Comparison of ENCODE assay signal across 8 mouse cellular contexts in the genomic region with DNA sequence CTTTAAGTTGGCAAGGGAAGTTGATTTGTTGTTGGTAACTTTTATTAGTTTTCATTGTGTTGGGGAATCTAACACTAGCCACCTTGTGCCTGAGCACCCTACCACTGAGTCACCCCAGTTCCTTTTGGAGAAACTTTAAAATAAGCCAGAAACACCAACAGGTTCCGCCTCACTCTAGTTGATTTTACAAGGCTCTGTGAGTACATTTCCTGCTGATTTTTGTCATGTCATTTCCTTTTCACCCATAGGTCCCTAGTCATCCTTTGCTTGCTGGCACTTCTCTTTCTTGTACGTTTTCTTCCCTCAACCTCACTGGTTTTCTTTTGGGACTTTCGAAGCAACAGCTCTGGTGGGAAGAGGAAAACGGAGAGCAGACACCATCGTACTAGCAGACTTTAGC. TPM values are rescaled to one million over a fixed set of nuclear protein-coding genes. Genes with fewer than 3 reads are reported as not detected.
DNase-seq lines count a peak whose midpoint lies in the region; ATAC-seq and TF ChIP-seq lines count a peak whose summit lies in the region.

No protein-coding gene starts in this region.

- WGBS in heart, embryonic 15.5 days, result 30% methylated on average over 5 of the region's 5 CpGs
- 21% methylated on average over 5 of the region's 5 CpGs for WGBS in bone marrow, adult 2 months
- 58% methylated on average over 5 of the region's 5 CpGs for WGBS in hindbrain, embryonic 16.5 days
- WGBS in midbrain, embryonic 12.5 days, result 70% methylated on average over 5 of the region's 5 CpGs

- H3K4me1 ChIP-seq in heart, embryonic 15.5 days (replicated peaks), result peaks cover 13% of the 10 kb centered on the region
- H3K4me1 ChIP-seq in bone marrow, adult 2 months (ENCODE audit: control insufficient read depth, insufficient read depth, low read length), result no peaks in the 10 kb centered on the region; the same call in 1 of the 2 replicates
- peaks cover 10% of the 10 kb centered on the region for H3K4me1 ChIP-seq in hindbrain, embryonic 16.5 days (ENCODE audit: control insufficient read depth, insufficient read depth, low read depth, low read length)
- peaks cover 25% of the 10 kb centered on the region for H3K4me1 ChIP-seq in midbrain, embryonic 12.5 days

- TF ChIP-seq CTCF in bone marrow, adult 2 months (IDR thresholded peaks at IDR 0.05; ENCODE audit: control insufficient read depth, insufficient read depth, low read length), result no peak

- H3K4me2 ChIP-seq in heart, embryonic 15.5 days, result peak overlapping the region; percentile 63
- peak overlapping the region; percentile 68 for H3K4me2 ChIP-seq in hindbrain, embryonic 16.5 days (ENCODE audit: low read length)
- peak overlapping the region; percentile 63 for H3K4me2 ChIP-seq in midbrain, embryonic 12.5 days (replicated peaks)

- H3K36me3 ChIP-seq in heart, embryonic 15.5 days, result peaks cover 6% of the 10 kb centered on the region; the same call in 1 of the 2 replicates
- H3K36me3 ChIP-seq in hindbrain, embryonic 16.5 days (ENCODE audit: control insufficient read depth, insufficient read depth, low read length), result no peaks in the 10 kb centered on the region
- H3K36me3 ChIP-seq in midbrain, embryonic 12.5 days, result peaks cover 8% of the 10 kb centered on the region; the same call in 1 of the 2 replicates

- H3K9me3 ChIP-seq in heart, embryonic 15.5 days (replicated peaks), result no peaks in the 10 kb centered on the region
- H3K9me3 ChIP-seq in hindbrain, embryonic 16.5 days (ENCODE audit: control insufficient read depth, low read length), result no peaks in the 10 kb centered on the region
- H3K9me3 ChIP-seq in midbrain, embryonic 12.5 days, result no peaks in the 10 kb centered on the region

- H3K4me3 ChIP-seq in heart, embryonic 15.5 days, result peak overlapping the region; percentile 59
- peak overlapping the region; percentile 61 for H3K4me3 ChIP-seq in bone marrow, adult 2 months (replicated peaks; ENCODE audit: control insufficient read depth, low read depth, low read length)
- H3K4me3 ChIP-seq in hindbrain, embryonic 16.5 days (ENCODE audit: low read length), result peak overlapping the region; percentile 0
- peak overlapping the region; percentile 54 for H3K4me3 ChIP-seq in midbrain, embryonic 12.5 days

- no peak for DNase-seq in heart, postnatal 25 days (ENCODE audit: low spot score)
- DNase-seq in urinary bladder, adult 2 months (ENCODE audit: low spot score), result no peak
- no peak for DNase-seq in ovary, postnatal 36 days (ENCODE audit: low spot score)

- H3K27ac ChIP-seq in heart, embryonic 15.5 days, result 0 out of 2 replicates have a peak overlapping the region, but pooled peaks have one; percentile 86
- H3K27ac ChIP-seq in bone marrow, adult 2 months (ENCODE audit: control insufficient read depth, insufficient read depth, low read depth, low read length, poor library complexity), result peak overlapping the region; percentile 74
- H3K27ac ChIP-seq in hindbrain, embryonic 16.5 days (ENCODE audit: low read depth, low read length), result peak overlapping the region; percentile 23; the same call in 1 of the 2 replicates
- no peak overlapping the region for H3K27ac ChIP-seq in midbrain, embryonic 12.5 days (replicated peaks)

- ATAC-seq in heart, embryonic 15.5 days (replicated peaks; ENCODE audit: insufficient number of reproducible peaks, insufficient read depth, low FRiP score, low read depth), result no peak
- no peak for ATAC-seq in hindbrain, embryonic 16.5 days
- no peak for ATAC-seq in midbrain, embryonic 12.5 days (ENCODE audit: low FRiP score, low read depth)
- ATAC-seq in activated CD4-positive, CD25-positive, alpha-beta regulatory T cell, adult 4 months, result no peak

- TF ChIP-seq POLR2A in bone marrow, adult 2 months (IDR thresholded peaks at IDR 0.05; ENCODE audit: borderline replicate concordance, control insufficient read depth, low read depth, low read length), result no peak

- no peaks in the 10 kb centered on the region for H3K27me3 ChIP-seq in heart, embryonic 15.5 days
- no peaks in the 10 kb centered on the region for H3K27me3 ChIP-seq in hindbrain, embryonic 16.5 days (replicated peaks; ENCODE audit: control insufficient read depth, insufficient read depth, low read length)
- H3K27me3 ChIP-seq in midbrain, embryonic 12.5 days, result no peaks in the 10 kb centered on the region

- peak overlapping the region; percentile 65 for H3K9ac ChIP-seq in heart, embryonic 15.5 days
- H3K9ac ChIP-seq in hindbrain, embryonic 16.5 days (ENCODE audit: low read depth, low read length), result no peak overlapping the region
- peak overlapping the region; percentile 57; the same call in 1 of the 2 replicates for H3K9ac ChIP-seq in midbrain, embryonic 12.5 days (replicated peaks)

- intact Hi-C loops in heart, postnatal 25 days (cut with DNase I), result loop anchor here (5.0 kb wide), 1 partner anchor 162 kb away; a partner anchor contains a TSS

RNA-seq across cellular contexts. Expression of a gene that starts 2.5 kb away (rescaled TPM):
- polyA plus RNA-seq in heart, embryonic 15.5 days (2015; fragmentation: Nextera tagmentation; extraction: Ambion mirVana), result 569 and 615 TPM in 2 replicates
- total RNA-seq in heart, postnatal 25 days (2021), result 100 to 1,000 TPM; 586 to 594 TPM
- 65.0 and 145 TPM in 2 replicates for polyA plus RNA-seq in bone marrow, adult 2 months (2011; ENCODE audit: insufficient read depth, insufficient read length, low replicate concordance, missing spikeins)
- polyA plus RNA-seq in hindbrain, embryonic 16.5 days (2015; fragmentation: Nextera tagmentation; extraction: Ambion mirVana), result 297 and 306 TPM in 2 replicates
- polyA plus RNA-seq in midbrain, embryonic 12.5 days (2016; fragmentation: Nextera tagmentation; extraction: Ambion mirVana), result 290 and 294 TPM in 2 replicates
- polyA plus RNA-seq in activated CD4-positive, CD25-positive, alpha-beta regulatory T cell, adult 4 months (2017; shearing (Covaris generic)), result 100 to 1,000 TPM; 156 to 220 TPM
- 158 and 166 TPM in 2 replicates for polyA plus RNA-seq in urinary bladder, adult 2 months (2012; rRNA removed)

RNA-seq across cellular contexts. Expression of a gene that starts 31.6 kb away (rescaled TPM):
- polyA plus RNA-seq in heart, embryonic 15.5 days (2015; fragmentation: Nextera tagmentation; extraction: Ambion mirVana), result 17.4 and 17.9 TPM in 2 replicates
- 10 to 100 TPM in 1 of 2 experiments, 1 to 10 TPM in 1; 7.4 to 10.1 TPM for total RNA-seq in heart, postnatal 25 days (2021)
- polyA plus RNA-seq in bone marrow, adult 2 months (2011; ENCODE audit: insufficient read depth, insufficient read length, low replicate concordance, missing spikeins), result 3.0 and 3.9 TPM in 2 replicates
- 20.9 and 22.0 TPM in 2 replicates for polyA plus RNA-seq in hindbrain, embryonic 16.5 days (2015; fragmentation: Nextera tagmentation; extraction: Ambion mirVana)
- polyA plus RNA-seq in midbrain, embryonic 12.5 days (2016; fragmentation: Nextera tagmentation; extraction: Ambion mirVana), result 12.4 and 14.2 TPM in 2 replicates
- 10 to 100 TPM; 54.7 to 60.5 TPM for polyA plus RNA-seq in activated CD4-positive, CD25-positive, alpha-beta regulatory T cell, adult 4 months (2017; shearing (Covaris generic))
- 18.8 and 20.2 TPM in 2 replicates for polyA plus RNA-seq in urinary bladder, adult 2 months (2012; rRNA removed)

RNA-seq across cellular contexts. Expression of a gene that starts 46.4 kb away (rescaled TPM):
- 0.43 and 1.3 TPM in 2 replicates for polyA plus RNA-seq in heart, embryonic 15.5 days (2015; fragmentation: Nextera tagmentation; extraction: Ambion mirVana)
- 1 to 10 TPM; 1.2 to 1.4 TPM for total RNA-seq in heart, postnatal 25 days (2021)
- polyA plus RNA-seq in bone marrow, adult 2 months (2011; ENCODE audit: insufficient read depth, insufficient read length, low replicate concordance, missing spikeins), result 1.9 and 7.3 TPM in 2 replicates
- 0.21 and 0.51 TPM in 2 replicates for polyA plus RNA-seq in hindbrain, embryonic 16.5 days (2015; fragmentation: Nextera tagmentation; extraction: Ambion mirVana)
- 0.21 and 0.28 TPM in 2 replicates for polyA plus RNA-seq in midbrain, embryonic 12.5 days (2016; fragmentation: Nextera tagmentation; extraction: Ambion mirVana)
- polyA plus RNA-seq in activated CD4-positive, CD25-positive, alpha-beta regulatory T cell, adult 4 months (2017; shearing (Covaris generic)), result under 1 TPM in 1 of 2 experiments, not detected in 1; 0.18 TPM
- polyA plus RNA-seq in urinary bladder, adult 2 months (2012; rRNA removed), result 1.3 TPM in 2 replicates

Comparison
In these comparisons a context has a peak if more than half of its experiments do, and no peak if none do; other contexts are left out.
1. H3K4me3 ChIP-seq: peak in every context shown above with its lines; median percentile 61 in bone marrow, adult 2 months; 59 in heart, embryonic 15.5 days; 54 in midbrain, embryonic 12.5 days; 0 in hindbrain, embryonic 16.5 days.